Mouse (Mus musculus): Measurements from ENCODE around the gene Olfr1270. TPM values are rescaled to one million over a fixed set of nuclear protein-coding genes. Genes with fewer than 3 reads are reported as not detected.
"Not testable (repeated sequence)": the region's sequence is repeated elsewhere in the genome, so short reads cannot be mapped to it uniquely, and the experiment has no call there.

The Olfr1270 gene
- not detected in 2 replicates for polyA plus RNA-seq (2015; fragmentation: Nextera tagmentation; extraction: Ambion mirVana)

GRCm38 (mm10) chr2:90152991-90153390 is at the start of gene Olfr1270:
Gene Olfr1270 (minus strand): TSS chr2:90153091.
- no peak for DNase-seq (ENCODE audit: low spot score)

- not testable (repeated sequence) for DNase-seq (ENCODE audit: low spot score)
Measured at GRCm38 (mm10) chr2:90199606-90200005, 46.7 kb upstream of the Olfr1270 start.

- not testable (repeated sequence) for DNase-seq (ENCODE audit: low spot score)
Measured at GRCm38 (mm10) chr2:90195285-90195684, 42.4 kb upstream of the Olfr1270 start.

GRCm38 (mm10) chr2:90194750-90195149 is 41.9 kb upstream of the Olfr1270 start:
- DNase-seq (ENCODE audit: low spot score) = not testable (repeated sequence)

GRCm38 (mm10) chr2:90187082-90187481 is 34.2 kb upstream of the Olfr1270 start:
- not testable (repeated sequence) for DNase-seq (ENCODE audit: low spot score)

GRCm38 (mm10) chr2:90186082-90186481 is 33.2 kb upstream of the Olfr1270 start:
- DNase-seq (ENCODE audit: low spot score) = not testable (repeated sequence)

GRCm38 (mm10) chr2:90153916-90154315 is 1.0 kb upstream of the Olfr1270 start:
- DNase-seq (ENCODE audit: low spot score) = no peak

- DNase-seq (ENCODE audit: low spot score) = no peak
Measured at GRCm38 (mm10) chr2:90142196-90142595, 10.7 kb downstream of the Olfr1270 start, which contains the start of gene Olfr32. Gene Olfr32 (minus strand): TSS chr2:90142296.

GRCm38 (mm10) chr2:90121312-90121711 is 31.6 kb downstream of the Olfr1270 start, which contains the start of gene Olfr1269:
Gene Olfr1269 (minus strand): TSS chr2:90121412.
- no peak for DNase-seq (ENCODE audit: low spot score)

Other genes with a start within 250 kb of the Olfr1270 start
- gene Olfr1258, start 225.8 kb downstream of the Olfr1270 start, polyA plus RNA-seq (2015; fragmentation: Nextera tagmentation; extraction: Ambion mirVana) = not detected in 2 replicates
- not detected in 2 replicates for gene Olfr1259, start 204.4 kb downstream of the Olfr1270 start, polyA plus RNA-seq (2015; fragmentation: Nextera tagmentation; extraction: Ambion mirVana)
- gene Olfr1260, start 178.8 kb downstream of the Olfr1270 start, polyA plus RNA-seq (2015; fragmentation: Nextera tagmentation; extraction: Ambion mirVana) = not detected in 2 replicates
- gene Olfr1261, start 161.9 kb downstream of the Olfr1270 start, polyA plus RNA-seq (2015; fragmentation: Nextera tagmentation; extraction: Ambion mirVana) = not detected in 2 replicates
- gene Olfr1262, start 152.9 kb downstream of the Olfr1270 start, polyA plus RNA-seq (2015; fragmentation: Nextera tagmentation; extraction: Ambion mirVana) = not detected in 2 replicates
- gene Olfr1263, start 141.0 kb downstream of the Olfr1270 start, polyA plus RNA-seq (2015; fragmentation: Nextera tagmentation; extraction: Ambion mirVana) = not detected in 2 replicates
- gene Olfr1264, start 127.5 kb downstream of the Olfr1270 start, polyA plus RNA-seq (2015; fragmentation: Nextera tagmentation; extraction: Ambion mirVana) = not detected in 2 replicates
- gene Olfr1265, start 117.8 kb downstream of the Olfr1270 start, polyA plus RNA-seq (2015; fragmentation: Nextera tagmentation; extraction: Ambion mirVana) = not detected in 2 replicates
- not detected in 2 replicates for gene Olfr140, start 89.5 kb downstream of the Olfr1270 start, polyA plus RNA-seq (2015; fragmentation: Nextera tagmentation; extraction: Ambion mirVana)
- not detected in 2 replicates for gene Olfr1269, start 31.7 kb downstream of the Olfr1270 start, polyA plus RNA-seq (2015; fragmentation: Nextera tagmentation; extraction: Ambion mirVana)
- not detected in 2 replicates for gene Olfr32, start 10.8 kb downstream of the Olfr1270 start, polyA plus RNA-seq (2015; fragmentation: Nextera tagmentation; extraction: Ambion mirVana)
- not detected in 2 replicates for gene Olfr1506, start 71.4 kb upstream of the Olfr1270 start, polyA plus RNA-seq (2015; fragmentation: Nextera tagmentation; extraction: Ambion mirVana)
- not detected in 2 replicates for gene Olfr142, start 104.5 kb upstream of the Olfr1270 start, polyA plus RNA-seq (2015; fragmentation: Nextera tagmentation; extraction: Ambion mirVana)
- gene Olfr1271, start 117.9 kb upstream of the Olfr1270 start, polyA plus RNA-seq (2015; fragmentation: Nextera tagmentation; extraction: Ambion mirVana) = not detected in 2 replicates
- gene Olfr1272, start 139.8 kb upstream of the Olfr1270 start, polyA plus RNA-seq (2015; fragmentation: Nextera tagmentation; extraction: Ambion mirVana) = not detected in 2 replicates
- not detected in 2 replicates for gene Gm13769, start 169.1 kb upstream of the Olfr1270 start, polyA plus RNA-seq (2015; fragmentation: Nextera tagmentation; extraction: Ambion mirVana)
- not detected in 2 replicates for gene Olfr1274-ps, start 245.6 kb upstream of the Olfr1270 start, polyA plus RNA-seq (2015; fragmentation: Nextera tagmentation; extraction: Ambion mirVana)